Mouse (Mus musculus) thymus, adult 2 months (tissue): ENCODE results near the gene Pitpnm2.

Experiments
- CTCF ChIP-seq: fragments of 200-500 bp; IDR thresholded peaks from 2 replicates; pipeline ENCODE4 v1.5.1; 2012; ENCODE audit warnings: mild to moderate bottlenecking, control low read depth, low read length, moderate library complexity, borderline replicate concordance; ENCODE audit not compliant: control insufficient read depth, poor library complexity, insufficient read depth; ENCODE audit errors: extremely low read depth
- POLR2A ChIP-seq: fragments of 200-500 bp; IDR thresholded peaks from 2 replicates; pipeline ENCODE4 v1.6.1; 2012; ENCODE audit warnings: mild to moderate bottlenecking, low read length, control low read depth, moderate library complexity; ENCODE audit not compliant: control insufficient read depth, poor library complexity, insufficient read depth; ENCODE audit errors: extremely low read depth

GRCm38 (mm10) chr5:124185706-124186464, 63.7 kb downstream of the Pitpnm2 start:
- TF ChIP-seq POLR2A (no peak), CTCF (no peak)
